Mouse (Mus musculus) CD4-positive, CD25-positive, alpha-beta regulatory T cell, adult 9 weeks (primary cell): ENCODE results near the gene Rnft1. TPM values are rescaled to one million over a fixed set of nuclear protein-coding genes. Genes with fewer than 3 reads are reported as not detected.

Experiments used
- polyA plus RNA-seq: library from polyadenylated mRNA; unstranded; fragments of 100-300 nt; shearing (Covaris generic); gene quantifications from one replicate; pipeline ENCODE4 v1.2.1, GENCODE M21; 2017

Gene Rnft1
- polyA plus RNA-seq = 45.4 TPM

DNA sequence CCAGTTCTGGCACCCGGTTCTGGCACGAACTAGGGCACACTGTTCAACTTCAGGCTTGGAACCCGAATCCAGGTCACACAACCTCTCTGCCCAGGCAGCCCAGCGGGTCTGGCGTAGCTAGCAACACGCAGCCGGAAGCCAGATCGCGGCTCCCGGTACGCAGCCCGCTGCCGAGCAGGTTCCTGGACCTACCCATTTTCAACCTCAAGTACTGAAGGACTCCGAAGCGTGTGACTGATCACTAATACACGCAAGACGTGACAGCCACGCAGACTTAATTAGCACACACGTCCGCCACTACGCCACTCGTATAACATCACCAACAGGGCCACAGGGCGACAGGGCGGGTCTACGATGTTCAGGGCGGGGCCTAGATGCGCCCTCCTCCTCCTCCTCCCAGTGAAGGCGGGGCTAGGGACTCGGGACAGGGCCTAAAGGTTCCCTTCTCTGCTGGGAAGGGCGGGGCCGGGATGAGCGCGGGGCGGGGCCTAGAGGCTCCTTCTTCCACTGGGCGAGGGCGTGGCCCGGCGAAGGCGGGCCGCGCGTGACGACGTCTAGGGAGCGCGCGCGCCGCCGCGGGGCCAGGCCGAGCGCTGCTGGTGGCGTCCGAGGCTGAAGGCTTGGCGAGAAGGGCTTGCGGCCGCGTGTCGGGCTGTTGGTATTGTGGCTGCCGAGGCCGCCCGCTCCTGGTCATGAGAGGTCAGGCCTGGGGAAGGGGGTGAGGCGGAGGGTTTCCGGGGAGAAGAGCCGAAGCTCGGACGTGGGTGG, at the start of gene Rnft1:
Rnft1 (plus strand) TSS at position 557 of the 768 bp plus-strand sequence.

DNA sequence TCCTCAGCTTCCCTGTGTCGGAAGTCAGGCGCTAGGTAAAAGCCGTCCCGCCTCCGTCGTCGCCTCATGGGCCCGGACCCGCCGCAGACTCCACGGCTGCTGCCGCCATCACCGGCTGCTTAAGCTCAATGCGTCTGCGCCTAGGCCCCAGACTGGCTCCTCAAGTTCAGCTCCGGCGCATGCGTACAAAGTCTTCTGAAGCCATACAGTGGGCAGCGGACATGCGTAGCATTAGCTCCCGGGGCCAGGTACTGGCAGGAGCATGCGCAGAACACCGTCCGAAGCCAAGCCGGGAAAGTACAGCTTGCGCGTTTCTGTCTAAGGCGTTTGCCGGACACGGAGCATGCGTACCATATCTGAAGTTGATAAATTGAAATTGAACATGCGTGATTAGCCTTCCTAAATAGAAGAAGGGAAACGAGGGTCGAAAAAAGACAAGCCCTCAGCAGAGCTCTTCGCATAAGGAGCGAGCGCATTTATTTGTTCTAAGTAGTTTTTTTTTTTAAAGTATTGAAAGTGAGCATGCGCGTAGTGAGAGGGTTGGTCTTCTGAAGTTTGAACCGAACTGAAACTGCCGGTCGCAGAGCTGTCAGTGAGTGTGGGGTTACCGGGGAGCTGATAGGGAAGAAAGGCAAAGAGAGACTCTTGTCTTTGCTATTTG, 60.3 kb downstream of the Rnft1 start, which contains the start of the genes Rps6kb1 and Tubd1:
Rps6kb1 (minus strand) TSS at position 167 of the 661 bp plus-strand sequence.
Tubd1 (plus strand) TSS at position 353 of the 661 bp plus-strand sequence.

Other genes starting within 250 kb of the Rnft1 start
- gene Ints2, start 227.1 kb upstream of the Rnft1 start, polyA plus RNA-seq = 24.1 TPM
- 6.3 TPM for gene Med13, start 127.1 kb upstream of the Rnft1 start, polyA plus RNA-seq
- 63.4 TPM for gene Rps6kb1, start 60.1 kb downstream of the Rnft1 start, polyA plus RNA-seq
- gene Tubd1, start 60.3 kb downstream of the Rnft1 start, polyA plus RNA-seq = 6.2 TPM
- 179 TPM for gene Vmp1, start 199.2 kb downstream of the Rnft1 start, polyA plus RNA-seq
- gene Ptrh2, start 199.3 kb downstream of the Rnft1 start, polyA plus RNA-seq = 13.5 TPM